Mouse (Mus musculus): ENCODE measurements around the gene Hist1h2af. TPM values are rescaled to one million over a fixed set of nuclear protein-coding genes. Genes with fewer than 3 reads are reported as not detected.
"Not testable (repeated sequence)": the region's sequence is repeated elsewhere in the genome, so short reads cannot be mapped to it uniquely, and the experiment has no call there.

The Hist1h2af gene
- polyA plus RNA-seq, 1 experiment from 2014 or later = 2.7 TPM

- Histone ChIP-seq H3K36me3 (ENCODE audit: control insufficient read depth, insufficient read depth) (no peaks in the 10 kb centered on the region), H3K9me3 (ENCODE audit: control insufficient read depth) (no peaks in the 10 kb centered on the region), H3K4me3 (ENCODE audit: low read depth, low read length) (peak within 1 kb of the TSS; percentile 49), H3K9ac (ENCODE audit: low read depth, low read length) (peak within 1 kb of the TSS; percentile 65), H3K4me1 (replicated peaks; ENCODE audit: control insufficient read depth, insufficient read depth, low read length) (peaks cover 7% of the 10 kb centered on the region; the same call in 1 of the 2 replicates), H3K4me2 (replicated peaks; ENCODE audit: low read depth) (peak within 1 kb of the TSS; percentile 74), H3K27me3 (replicated peaks; ENCODE audit: control insufficient read depth, insufficient read depth, low read length) (no peaks in the 10 kb centered on the region), H3K27ac (ENCODE audit: low read depth, low read length) (peak within 1 kb of the TSS; percentile 96)
- no peak for TF ChIP-seq CTCF (IDR thresholded peaks at IDR 0.05; ENCODE audit: low read depth)
- peak; percentile 71 for ATAC-seq
- WGBS = under 1% methylated on average over 53 of the region's 70 CpGs
Observed at GRCm38 (mm10) chr13:23530901-23531875, 2.5 kb upstream of the Hist1h2af start, which contains the start of gene Hist1h4h. TSS of gene Hist1h4h (plus strand) at chr13:23531050.

GRCm38 (mm10) chr13:23532262-23533075 is 1.2 kb upstream of the Hist1h2af start:
- no peak overlapping the region; the same call in 1 of the 2 replicates for H3K9ac ChIP-seq (ENCODE audit: low read depth, low read length)
- no peaks in the 10 kb centered on the region for H3K36me3 ChIP-seq (ENCODE audit: control insufficient read depth, insufficient read depth)
- WGBS = 17% methylated on average over 9 of the region's 9 CpGs
- H3K27ac ChIP-seq (ENCODE audit: low read depth, low read length) = 0 out of 2 replicates have a peak overlapping the region, but pooled peaks have one; percentile 96
- peak overlapping the region; percentile 49 for H3K4me3 ChIP-seq (ENCODE audit: low read depth, low read length)
- no peaks in the 10 kb centered on the region for H3K9me3 ChIP-seq (ENCODE audit: control insufficient read depth)
- no peaks in the 10 kb centered on the region for H3K27me3 ChIP-seq (replicated peaks; ENCODE audit: control insufficient read depth, insufficient read depth, low read length)
- peaks cover 3% of the 10 kb centered on the region; the same call in 1 of the 2 replicates for H3K4me1 ChIP-seq (replicated peaks; ENCODE audit: control insufficient read depth, insufficient read depth, low read length)
- no peak for TF ChIP-seq CTCF (IDR thresholded peaks at IDR 0.05; ENCODE audit: low read depth)
- ATAC-seq = no peak
- H3K4me2 ChIP-seq (replicated peaks; ENCODE audit: low read depth) = peak overlapping the region; percentile 74

GRCm38 (mm10) chr13:23534368-23535131 is 844 bp downstream of the Hist1h2af start:
- H3K27ac ChIP-seq (ENCODE audit: low read depth, low read length) = peak overlapping the region; percentile 51
- H3K4me2 ChIP-seq (replicated peaks; ENCODE audit: low read depth) = peak overlapping the region; percentile 82
- H3K27me3 ChIP-seq (replicated peaks; ENCODE audit: control insufficient read depth, insufficient read depth, low read length) = no peaks in the 10 kb centered on the region
- peak; percentile 48 for ATAC-seq
- peaks cover 3% of the 10 kb centered on the region; the same call in 1 of the 2 replicates for H3K4me1 ChIP-seq (replicated peaks; ENCODE audit: control insufficient read depth, insufficient read depth, low read length)
- under 1% methylated on average over 15 of the region's 15 CpGs for WGBS
- peak overlapping the region; percentile 45 for H3K4me3 ChIP-seq (ENCODE audit: low read depth, low read length)
- H3K36me3 ChIP-seq (ENCODE audit: control insufficient read depth, insufficient read depth) = no peaks in the 10 kb centered on the region
- H3K9me3 ChIP-seq (ENCODE audit: control insufficient read depth) = no peaks in the 10 kb centered on the region
- TF ChIP-seq CTCF (IDR thresholded peaks at IDR 0.05; ENCODE audit: low read depth) = no peak
- peak overlapping the region; percentile 43; the same call in 1 of the 2 replicates for H3K9ac ChIP-seq (ENCODE audit: low read depth, low read length)

GRCm38 (mm10) chr13:23535137-23536075 is 1.7 kb downstream of the Hist1h2af start, which contains the start of gene Hist1h3g:
TSS of gene Hist1h3g (plus strand) at chr13:23535422.
- not testable (repeated sequence) for H3K9me3 ChIP-seq (ENCODE audit: control insufficient read depth); H3K4me1 ChIP-seq (replicated peaks; ENCODE audit: control insufficient read depth, insufficient read depth, low read length); H3K27me3 ChIP-seq (replicated peaks; ENCODE audit: control insufficient read depth, insufficient read depth, low read length); H3K36me3 ChIP-seq (ENCODE audit: control insufficient read depth, insufficient read depth)
- under 1% methylated on average over 36 of the region's 62 CpGs for WGBS
- Histone ChIP-seq H3K4me3 (ENCODE audit: low read depth, low read length) (peak within 1 kb of the TSS; percentile 45), H3K9ac (ENCODE audit: low read depth, low read length) (peak within 1 kb of the TSS; percentile 43), H3K27ac (ENCODE audit: low read depth, low read length) (peak within 1 kb of the TSS; percentile 51), H3K4me2 (replicated peaks; ENCODE audit: low read depth) (peak within 1 kb of the TSS; percentile 82)
- ATAC-seq = peak; percentile 85
